Mouse (Mus musculus) myocyte (in vitro differentiated cells): ENCODE data around the gene A930018P22Rik. TPM values are rescaled to one million over a fixed set of nuclear protein-coding genes. Genes with fewer than 3 reads are reported as not detected.

ENCODE experiments used
- H3K27me3 ChIP-seq: one replicate; pipeline ENCODE4 v1.6.1; 2011; ENCODE audit not compliant: control insufficient read depth, insufficient read depth, insufficient read length
- H3K36me3 ChIP-seq: one replicate; pipeline ENCODE4 v1.6.1; 2011; ENCODE audit not compliant: control insufficient read depth, insufficient read depth
- H3K4me2 ChIP-seq: one replicate; pipeline ENCODE4 v1.6.1; 2011; ENCODE audit warnings: low read depth, control low read depth
- H3K4me3 ChIP-seq: one replicate; pipeline ENCODE4 v1.5.1; 2011; ENCODE audit warnings: mild to moderate bottlenecking, control low read depth, moderate library complexity
- H3K79me2 ChIP-seq: one replicate; pipeline ENCODE4 v1.6.1; 2011; ENCODE audit not compliant: control insufficient read depth, insufficient read depth
- H3ac ChIP-seq: one replicate; pipeline ENCODE4 v1.6.1; 2011; ENCODE audit not compliant: control insufficient read depth, insufficient read length
- CEBPB ChIP-seq: IDR thresholded peaks from 2 replicates; pipeline ENCODE4 v1.6.1; 2011; ENCODE audit warnings: mild to moderate bottlenecking, moderate library complexity; ENCODE audit not compliant: poor library complexity, insufficient read depth, severe bottlenecking
- E2F4 ChIP-seq: IDR thresholded peaks from one replicate; pipeline ENCODE4 v1.6.1; 2011; ENCODE audit warnings: mild to moderate bottlenecking, control low read depth, moderate library complexity; ENCODE audit not compliant: insufficient read depth
- MAX ChIP-seq: IDR thresholded peaks from one replicate; pipeline ENCODE4 v1.6.1; 2011; ENCODE audit warnings: low read depth, mild to moderate bottlenecking, control low read depth
- MYOD1 ChIP-seq, 3 experiments: IDR thresholded peaks; one replicate each; pipeline ENCODE4 v1.6.1; 2011; ENCODE audit warnings: control low read depth in 2 of 3, low read depth in 2 of 3, mild to moderate bottlenecking in 2 of 3, moderate library complexity in 1 of 3; ENCODE audit not compliant: insufficient read length in 2 of 3, control insufficient read depth in 1 of 3
- MYOG ChIP-seq, 3 experiments: IDR thresholded peaks; one replicate each; pipeline ENCODE4 v1.6.1; 2011; ENCODE audit warnings: control low read depth in 2 of 3, low read depth in 2 of 3, mild to moderate bottlenecking in 2 of 3; ENCODE audit not compliant: insufficient read length in 2 of 3, control insufficient read depth in 1 of 3, insufficient read depth in 1 of 3
- POLR2A ChIP-seq: IDR thresholded peaks from one replicate; pipeline ENCODE4 v1.6.1; 2011; ENCODE audit warnings: low read depth, mild to moderate bottlenecking, control low read depth, moderate library complexity; ENCODE audit not compliant: insufficient read length
- POLR2AphosphoS2 ChIP-seq: IDR thresholded peaks from one replicate; pipeline ENCODE4 v1.6.1; 2011; ENCODE audit warnings: low read depth, control low read depth; ENCODE audit not compliant: insufficient read length
- REST ChIP-seq: IDR thresholded peaks from one replicate; pipeline ENCODE4 v1.6.1; 2011; ENCODE audit warnings: mild to moderate bottlenecking, control low read depth, moderate library complexity; ENCODE audit not compliant: insufficient read depth, insufficient read length
- SRF ChIP-seq: IDR thresholded peaks from one replicate; pipeline ENCODE4 v1.6.1; 2011; ENCODE audit warnings: low read depth; ENCODE audit not compliant: control insufficient read depth, insufficient read length
- TCF12 ChIP-seq: IDR thresholded peaks from one replicate; pipeline ENCODE4 v1.6.1; 2011; ENCODE audit warnings: mild to moderate bottlenecking, control low read depth; ENCODE audit not compliant: poor library complexity, insufficient read depth, severe bottlenecking
- TCF3 ChIP-seq: IDR thresholded peaks from one replicate; pipeline ENCODE4 v1.6.1; 2011; ENCODE audit warnings: low read depth, control low read depth; ENCODE audit not compliant: insufficient read length
- USF1 ChIP-seq: IDR thresholded peaks from one replicate; pipeline ENCODE4 v1.6.1; 2011; ENCODE audit warnings: low read depth, mild to moderate bottlenecking, control low read depth, moderate library complexity
- polyA plus RNA-seq: library from polyadenylated mRNA; unstranded; fragments of >200 nt; fragmentation: generic; extraction: Trizol; gene quantifications from one replicate; pipeline ENCODE4 v1.2.1, GENCODE M21; 2012; ENCODE audit warnings: missing spikeins

A930018P22Rik gene
- polyA plus RNA-seq, 1 experiment, result 0.08 TPM

- H3K27me3 ChIP-seq, result no peaks in the 10 kb centered on the region
- H3K4me2 ChIP-seq, result peak overlapping the region; percentile 78
- no peak overlapping the region for H3ac ChIP-seq
- H3K4me3 ChIP-seq, result peak overlapping the region; percentile 18
- H3K79me2 ChIP-seq, result no peaks in the 10 kb centered on the region
- TF ChIP-seq TCF12, result no peak
- TF ChIP-seq POLR2AphosphoS2, result no peak
- no peaks in the 10 kb centered on the region for H3K36me3 ChIP-seq
These were observed 971 bp downstream of the A930018P22Rik start for GRCm38 (mm10) chr2:104123540-104123939.

GRCm38 (mm10) chr2:104124071-104124470 lies 1.5 kb downstream of the A930018P22Rik start:
- Histone ChIP-seq H3K79me2 (no peaks in the 10 kb centered on the region), H3K4me2 (no peak overlapping the region), H3K27me3 (no peaks in the 10 kb centered on the region), H3K4me3 (no peak overlapping the region), H3ac (no peak overlapping the region), H3K36me3 (no peaks in the 10 kb centered on the region)
- TF ChIP-seq USF1, result no peak
- no peak for TF ChIP-seq MAX
- no peak for TF ChIP-seq E2F4
- no peak for TF ChIP-seq TCF12
- TF ChIP-seq MYOD1 (IDR thresholded peaks at IDR 0.05; ENCODE audit: control insufficient read depth in 1 of 3, insufficient read length in 2 of 3, low read depth in 2 of 3), result no peak
- TF ChIP-seq SRF, result no peak
- no peak for TF ChIP-seq POLR2AphosphoS2
- TF ChIP-seq TCF3, result no peak

- Histone ChIP-seq H3ac (no peak overlapping the region), H3K36me3 (no peaks in the 10 kb centered on the region), H3K4me2 (no peak overlapping the region), H3K27me3 (no peaks in the 10 kb centered on the region), H3K4me3 (no peak overlapping the region), H3K79me2 (no peaks in the 10 kb centered on the region)
- TF ChIP-seq USF1, result no peak
These were observed 6.4 kb downstream of the A930018P22Rik start for GRCm38 (mm10) chr2:104128803-104129531.

GRCm38 (mm10) chr2:104130165-104130564 lies 7.6 kb downstream of the A930018P22Rik start:
- Histone ChIP-seq H3K79me2 (no peaks in the 10 kb centered on the region), H3K36me3 (no peaks in the 10 kb centered on the region), H3ac (no peak overlapping the region), H3K4me3 (no peak overlapping the region), H3K27me3 (no peaks in the 10 kb centered on the region), H3K4me2 (peak overlapping the region; percentile 14)
- no peak for TF ChIP-seq CEBPB
- TF ChIP-seq MAX, result no peak
- peak; percentile 16 to 85 (median 60) for TF ChIP-seq MYOG (IDR thresholded peaks at IDR 0.05; ENCODE audit: control insufficient read depth in 1 of 3, insufficient read depth in 1 of 3, insufficient read length in 2 of 3, low read depth in 2 of 3)
- peak in 2 of 3 experiments; percentile 51 to 57 for TF ChIP-seq MYOD1 (IDR thresholded peaks at IDR 0.05; ENCODE audit: control insufficient read depth in 1 of 3, insufficient read length in 2 of 3, low read depth in 2 of 3)
- TF ChIP-seq TCF12, result no peak
- TF ChIP-seq E2F4, result no peak
- TF ChIP-seq TCF3, result peak; percentile 26
- TF ChIP-seq USF1, result no peak

GRCm38 (mm10) chr2:104130969-104131368 lies 8.4 kb downstream of the A930018P22Rik start:
- Histone ChIP-seq H3K79me2 (no peaks in the 10 kb centered on the region), H3ac (no peak overlapping the region), H3K4me2 (no peak overlapping the region), H3K36me3 (no peaks in the 10 kb centered on the region), H3K4me3 (no peak overlapping the region), H3K27me3 (no peaks in the 10 kb centered on the region)
- TF ChIP-seq MYOG (IDR thresholded peaks at IDR 0.05; ENCODE audit: control insufficient read depth in 1 of 3, insufficient read depth in 1 of 3, insufficient read length in 2 of 3, low read depth in 2 of 3) (no peak), TCF12 (no peak), SRF (no peak), MYOD1 (IDR thresholded peaks at IDR 0.05; ENCODE audit: control insufficient read depth in 1 of 3, insufficient read length in 2 of 3, low read depth in 2 of 3) (no peak), POLR2AphosphoS2 (no peak), USF1 (no peak), MAX (no peak), CEBPB (no peak), E2F4 (no peak), POLR2A (no peak), REST (no peak), TCF3 (no peak)
